Mouse (Mus musculus): ENCODE measurements around the gene Grap. TPM values are rescaled to one million over a fixed set of nuclear protein-coding genes. Genes with fewer than 3 reads are reported as not detected.

Grap gene
- polyA plus RNA-seq (2015; fragmentation: Nextera tagmentation; extraction: Ambion mirVana): 4.8 and 5.0 TPM in 2 replicates

DNA sequence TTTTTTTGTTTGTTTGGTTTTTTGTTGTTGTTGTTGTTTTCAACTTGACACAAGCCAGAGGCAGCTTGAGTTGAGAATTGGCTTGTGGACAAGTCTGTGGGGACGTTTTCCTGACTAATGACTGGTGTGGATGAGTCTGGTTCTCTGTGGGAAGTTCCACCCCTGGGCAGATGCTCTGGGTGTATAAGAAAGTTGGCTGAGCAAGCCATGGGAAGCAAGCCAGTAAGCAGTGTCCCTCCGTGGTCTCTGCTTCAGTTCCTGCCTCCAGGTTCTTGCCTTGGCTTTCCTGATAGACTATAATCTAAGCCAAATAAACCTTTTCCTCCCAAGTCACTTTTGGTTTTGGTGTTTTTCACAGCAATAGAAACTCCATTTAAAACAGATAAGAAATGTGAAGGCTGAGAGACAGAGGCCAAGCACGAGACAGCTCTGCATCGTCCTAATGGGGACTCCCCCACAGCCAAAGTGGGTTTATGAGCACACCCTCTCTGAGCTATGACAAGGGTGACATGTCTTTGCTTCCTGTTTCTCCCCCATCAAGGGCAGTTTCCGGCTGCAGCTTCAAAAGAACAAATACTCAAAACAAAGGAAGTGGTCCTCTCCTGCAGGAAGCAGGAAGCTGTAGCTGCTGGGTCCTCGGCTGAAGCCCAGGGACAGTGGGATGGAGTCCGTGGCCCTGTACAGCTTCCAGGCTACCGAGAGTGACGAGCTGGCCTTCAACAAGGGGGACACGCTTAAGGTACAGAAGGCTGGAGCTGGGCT, at the start of gene Grap:
TSS of gene Grap (plus strand) at position 580 of the 762 bp plus-strand sequence.
- 15% methylated on average over 10 of the region's 10 CpGs for WGBS (ENCODE audit: insufficient replicate concordance)
- Histone ChIP-seq H3K9ac (no peak within 1 kb of the TSS), H3K36me3 (no peaks in the 10 kb centered on the region), H3K4me3 (replicated peaks) (peak within 1 kb of the TSS; percentile 20), H3K27me3 (no peaks in the 10 kb centered on the region), H3K4me2 (peak within 1 kb of the TSS; percentile 2; the same call in 1 of the 2 replicates), H3K9me3 (replicated peaks) (no peaks in the 10 kb centered on the region), H3K4me1 (replicated peaks) (no peaks in the 10 kb centered on the region), H3K27ac (no peak within 1 kb of the TSS)
- DNase-seq (no peak), ATAC-seq (ENCODE audit: low read depth) (no peak)

DNA sequence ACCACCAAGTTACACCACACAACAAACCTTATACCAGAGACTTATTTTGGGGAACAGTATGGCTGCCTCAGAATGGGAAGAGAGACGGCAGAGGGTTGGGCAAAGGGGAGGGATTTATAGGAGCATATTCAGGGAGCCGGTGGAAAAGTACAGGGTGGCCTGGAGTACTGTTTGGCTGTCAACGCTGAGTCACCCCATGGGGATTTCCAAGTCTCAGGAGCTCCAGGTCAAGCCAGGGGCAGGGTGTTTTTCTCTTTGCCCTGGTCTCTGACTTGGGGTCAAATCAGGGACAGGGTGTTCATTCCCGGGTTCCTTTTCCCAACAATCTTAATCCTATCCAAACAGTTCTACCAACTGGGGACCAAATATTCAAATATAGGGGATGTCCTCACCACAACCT, 45.0 kb upstream of the Grap start:
- peaks cover 4% of the 10 kb centered on the region for H3K9me3 ChIP-seq (replicated peaks)
- H3K4me3 ChIP-seq (replicated peaks): no peak overlapping the region
- ATAC-seq (ENCODE audit: low read depth) (no peak), DNase-seq (no peak)
- H3K4me2 ChIP-seq: no peak overlapping the region
- WGBS (ENCODE audit: insufficient replicate concordance): 61% methylated on average over 4 of the region's 4 CpGs
- no peak overlapping the region for H3K9ac ChIP-seq
- H3K4me1 ChIP-seq (replicated peaks): no peaks in the 10 kb centered on the region
- H3K36me3 ChIP-seq: no peaks in the 10 kb centered on the region
- peaks cover 36% of the 10 kb centered on the region for H3K27me3 ChIP-seq
- H3K27ac ChIP-seq: no peak overlapping the region

DNA sequence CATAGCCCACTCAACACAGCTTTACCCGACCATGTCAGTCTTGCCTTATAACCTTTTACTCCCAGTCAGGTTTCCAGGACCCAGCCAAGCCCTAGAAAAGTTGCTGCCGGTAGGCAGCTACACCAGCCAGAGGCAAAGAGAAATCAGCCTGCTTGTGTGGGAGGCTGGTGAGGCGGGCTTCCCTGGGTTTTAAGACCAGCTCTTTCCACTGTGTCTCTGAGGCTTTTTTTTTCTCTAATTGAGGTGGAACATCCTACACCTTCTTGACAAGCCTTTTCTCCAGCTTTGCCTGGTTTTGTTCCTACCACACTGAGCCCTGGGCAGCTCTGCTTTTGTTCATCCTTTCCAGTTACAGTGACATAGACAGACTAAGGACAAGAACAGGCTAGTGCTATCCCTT, 41.9 kb upstream of the Grap start:
- H3K4me2 ChIP-seq: no peak overlapping the region
- no peak overlapping the region for H3K4me3 ChIP-seq (replicated peaks)
- peaks cover 4% of the 10 kb centered on the region for H3K9me3 ChIP-seq (replicated peaks)
- no peak for ATAC-seq (ENCODE audit: low read depth)
- no peaks in the 10 kb centered on the region for H3K4me1 ChIP-seq (replicated peaks)
- WGBS (ENCODE audit: insufficient replicate concordance): 47% methylated on average over 3 of the region's 3 CpGs
- DNase-seq: no peak
- no peak overlapping the region for H3K27ac ChIP-seq
- no peak overlapping the region for H3K9ac ChIP-seq
- peaks cover 53% of the 10 kb centered on the region for H3K27me3 ChIP-seq
- no peaks in the 10 kb centered on the region for H3K36me3 ChIP-seq

DNA sequence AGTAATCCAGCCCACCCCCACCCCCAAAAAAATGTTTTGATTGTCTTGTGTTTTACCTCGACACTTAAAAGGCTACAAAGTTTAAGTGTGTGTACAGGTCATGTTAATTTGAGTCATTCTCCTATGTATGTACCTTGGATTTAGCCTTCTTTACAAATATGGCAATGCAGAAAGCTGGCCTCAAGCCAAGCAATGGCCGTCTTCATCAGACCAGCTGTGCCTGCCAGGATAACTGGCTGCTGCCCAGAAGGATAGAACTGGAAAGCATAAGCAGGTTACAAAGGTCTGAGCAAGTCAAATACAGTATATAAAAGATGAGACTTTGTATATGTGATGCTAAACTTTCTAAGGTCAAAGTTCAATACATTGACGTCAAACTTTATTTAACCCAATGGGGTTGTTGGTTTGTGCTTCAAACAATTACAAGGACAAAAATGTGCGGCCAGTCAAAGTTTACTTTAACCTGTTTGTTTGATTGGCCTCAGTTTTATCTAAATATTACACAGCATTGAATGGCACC, 40.9 kb upstream of the Grap start:
- peaks cover 62% of the 10 kb centered on the region for H3K27me3 ChIP-seq
- no peak overlapping the region for H3K4me3 ChIP-seq (replicated peaks)
- DNase-seq (no peak), ATAC-seq (ENCODE audit: low read depth) (no peak)
- no peak overlapping the region for H3K27ac ChIP-seq
- 60% methylated on average over 4 of the region's 4 CpGs for WGBS (ENCODE audit: insufficient replicate concordance)
- H3K4me1 ChIP-seq (replicated peaks): no peaks in the 10 kb centered on the region
- no peak overlapping the region for H3K4me2 ChIP-seq
- H3K9me3 ChIP-seq (replicated peaks): no peaks in the 10 kb centered on the region; the same call in 1 of the 2 replicates
- H3K36me3 ChIP-seq: no peaks in the 10 kb centered on the region
- no peak overlapping the region for H3K9ac ChIP-seq

DNA sequence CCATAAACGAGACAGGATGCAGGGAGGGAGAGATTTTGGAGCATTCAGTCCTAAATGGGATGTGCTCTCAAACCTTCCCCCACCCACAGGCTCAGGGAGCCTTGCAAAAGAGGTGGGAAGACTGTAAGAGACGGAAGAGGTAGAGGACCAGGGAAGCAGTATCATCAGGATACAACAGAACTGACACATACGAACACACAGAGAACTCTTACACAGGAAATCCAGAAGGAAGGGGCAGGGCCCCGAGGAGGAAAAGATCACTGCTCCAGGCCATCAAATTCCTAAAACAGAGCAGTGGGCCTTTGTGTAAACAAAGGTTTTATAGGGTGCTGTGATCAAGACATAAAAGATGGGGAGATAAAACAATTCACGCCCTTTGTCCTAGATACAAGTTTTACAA, 38.7 kb upstream of the Grap start:
- Histone ChIP-seq H3K9ac (no peak overlapping the region), H3K27ac (no peak overlapping the region), H3K36me3 (no peaks in the 10 kb centered on the region), H3K4me1 (replicated peaks) (no peaks in the 10 kb centered on the region), H3K27me3 (peaks cover 77% of the 10 kb centered on the region), H3K9me3 (replicated peaks) (no peaks in the 10 kb centered on the region; the same call in 1 of the 2 replicates), H3K4me2 (no peak overlapping the region), H3K4me3 (replicated peaks) (no peak overlapping the region)
- ATAC-seq (ENCODE audit: low read depth) (no peak), DNase-seq (no peak)
- WGBS (ENCODE audit: insufficient replicate concordance): 27% methylated on average over 5 of the region's 5 CpGs

DNA sequence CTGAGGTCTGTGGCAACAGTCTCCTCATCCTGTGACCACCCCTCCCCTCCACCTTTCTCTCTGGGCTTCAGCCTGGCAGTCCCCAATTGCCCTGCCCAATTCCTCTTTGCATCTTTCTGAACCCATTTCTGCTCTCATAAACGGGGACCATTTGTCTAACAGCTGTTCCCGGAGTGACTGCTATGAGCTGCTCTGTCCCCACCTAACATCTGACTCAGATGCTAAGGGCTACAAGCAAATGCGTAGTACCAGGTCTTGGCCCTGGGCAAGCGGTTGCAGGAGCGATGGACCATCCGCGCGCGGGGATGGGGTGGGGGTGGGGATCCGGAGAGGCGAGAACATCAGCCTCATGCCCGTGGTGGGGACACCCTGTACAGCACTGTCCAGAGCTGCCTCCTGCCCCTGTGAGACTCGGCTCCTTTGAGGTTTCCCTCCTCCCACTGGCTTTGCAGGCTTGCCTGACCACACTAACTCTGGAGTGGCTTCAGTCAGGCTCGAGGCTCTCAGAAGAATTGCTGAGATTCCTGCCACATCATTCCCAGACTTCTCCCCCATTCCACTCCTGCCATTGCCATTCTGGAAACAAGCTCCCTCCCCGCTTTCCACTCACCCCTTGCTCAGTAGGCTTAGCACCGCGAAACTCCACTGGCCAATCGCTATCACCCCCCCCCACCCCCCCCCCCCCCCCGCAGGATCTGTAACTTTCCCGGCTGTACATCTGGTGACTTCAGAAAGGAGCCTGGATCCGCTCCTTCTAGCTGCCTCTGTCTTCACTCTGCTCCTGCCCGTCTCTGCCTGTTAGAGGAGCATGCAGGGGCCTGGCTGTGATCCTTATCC, 37.2 kb upstream of the Grap start:
- 16% methylated on average over 21 of the region's 22 CpGs for WGBS (ENCODE audit: insufficient replicate concordance)
- DNase-seq (no peak), ATAC-seq (ENCODE audit: low read depth) (no peak)
- Histone ChIP-seq H3K9me3 (replicated peaks) (no peaks in the 10 kb centered on the region), H3K4me3 (replicated peaks) (no peak overlapping the region), H3K9ac (no peak overlapping the region), H3K27me3 (peaks cover 80% of the 10 kb centered on the region), H3K27ac (no peak overlapping the region), H3K36me3 (no peaks in the 10 kb centered on the region), H3K4me2 (no peak overlapping the region), H3K4me1 (replicated peaks) (no peaks in the 10 kb centered on the region)

DNA sequence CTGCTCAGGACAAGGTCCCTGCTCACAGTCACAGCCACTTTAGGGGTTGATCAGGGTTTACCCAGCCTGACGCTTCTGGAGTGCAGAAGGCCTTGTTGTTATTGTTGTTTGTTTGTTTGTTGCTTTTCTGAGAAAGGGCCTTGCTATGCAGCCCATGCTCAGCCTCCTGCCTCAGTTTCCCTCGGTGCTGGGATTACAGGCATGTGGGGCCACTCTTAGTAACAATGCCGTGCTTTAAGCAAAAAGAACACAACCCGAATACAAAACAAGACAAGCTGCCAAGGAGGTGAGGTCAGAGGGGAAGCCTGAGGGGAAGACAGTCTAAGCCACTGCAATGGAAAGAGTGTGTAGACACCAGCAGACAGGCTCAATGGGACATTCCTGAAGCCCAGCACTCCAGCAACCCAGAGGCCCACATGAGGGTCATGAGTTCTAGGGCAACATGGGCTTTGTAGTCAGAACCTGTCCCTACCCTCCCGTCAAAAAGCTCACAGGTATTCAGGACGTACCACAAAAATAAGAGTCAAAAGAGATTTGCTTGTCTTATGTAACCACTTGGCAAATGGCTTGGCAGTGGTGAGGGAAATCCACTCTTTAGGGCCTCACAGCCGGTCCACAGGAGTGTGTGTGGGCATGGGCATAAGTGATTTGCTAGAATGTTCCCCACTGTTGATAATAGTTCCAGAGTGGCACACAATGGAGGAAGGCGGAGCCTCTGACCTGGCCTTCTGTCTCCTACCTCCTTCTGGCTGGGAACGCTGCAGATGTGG, 36.4 kb upstream of the Grap start:
- no peak overlapping the region for H3K27ac ChIP-seq
- no peak overlapping the region for H3K4me3 ChIP-seq (replicated peaks)
- H3K4me2 ChIP-seq: no peak overlapping the region
- DNase-seq (no peak), ATAC-seq (ENCODE audit: low read depth) (no peak)
- H3K4me1 ChIP-seq (replicated peaks): no peaks in the 10 kb centered on the region
- H3K27me3 ChIP-seq: peaks cover 84% of the 10 kb centered on the region
- 45% methylated on average over 9 of the region's 9 CpGs for WGBS (ENCODE audit: insufficient replicate concordance)
- H3K9ac ChIP-seq: no peak overlapping the region
- H3K9me3 ChIP-seq (replicated peaks): no peaks in the 10 kb centered on the region
- no peaks in the 10 kb centered on the region for H3K36me3 ChIP-seq

DNA sequence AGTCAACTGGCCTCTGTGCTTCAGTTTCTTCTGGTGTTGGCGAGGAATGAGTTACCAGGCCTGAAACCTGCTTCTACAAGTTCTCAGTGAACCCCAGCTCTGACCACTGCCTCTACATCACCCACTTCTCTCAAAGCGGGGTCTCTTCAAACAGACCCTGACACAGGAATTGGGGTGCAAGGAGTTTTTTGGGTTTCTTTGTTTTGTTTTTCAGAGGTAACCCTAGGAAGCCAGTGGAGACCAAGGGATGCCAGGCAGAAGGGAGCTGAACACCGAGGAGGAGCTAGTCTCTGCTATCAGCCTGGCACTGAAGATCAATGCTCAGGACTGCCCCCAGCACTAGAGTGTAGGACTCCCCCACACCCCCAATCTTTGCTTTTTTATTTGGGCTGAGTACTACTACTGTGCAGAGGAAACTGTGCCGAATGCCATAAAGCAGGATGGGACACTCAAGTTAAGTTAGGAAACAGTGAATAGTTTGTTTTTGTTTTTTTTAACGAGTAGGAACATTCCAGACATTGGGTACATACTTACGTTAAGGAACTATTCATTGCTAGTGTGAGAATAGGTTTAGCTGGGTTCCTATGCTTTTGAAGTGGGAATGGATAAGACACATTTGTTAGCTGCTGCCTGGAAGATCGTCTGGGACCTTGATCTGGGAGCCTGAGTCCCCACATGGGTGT, 35.6 kb upstream of the Grap start:
- no peak for DNase-seq
- ATAC-seq (ENCODE audit: low read depth): no peak
- Histone ChIP-seq H3K36me3 (no peaks in the 10 kb centered on the region), H3K9ac (no peak overlapping the region), H3K27me3 (peaks cover 89% of the 10 kb centered on the region), H3K4me2 (no peak overlapping the region), H3K9me3 (replicated peaks) (no peaks in the 10 kb centered on the region), H3K27ac (no peak overlapping the region), H3K4me3 (replicated peaks) (no peak overlapping the region), H3K4me1 (replicated peaks) (no peaks in the 10 kb centered on the region)
- WGBS (ENCODE audit: insufficient replicate concordance): 54% methylated on average over 7 of the region's 7 CpGs

DNA sequence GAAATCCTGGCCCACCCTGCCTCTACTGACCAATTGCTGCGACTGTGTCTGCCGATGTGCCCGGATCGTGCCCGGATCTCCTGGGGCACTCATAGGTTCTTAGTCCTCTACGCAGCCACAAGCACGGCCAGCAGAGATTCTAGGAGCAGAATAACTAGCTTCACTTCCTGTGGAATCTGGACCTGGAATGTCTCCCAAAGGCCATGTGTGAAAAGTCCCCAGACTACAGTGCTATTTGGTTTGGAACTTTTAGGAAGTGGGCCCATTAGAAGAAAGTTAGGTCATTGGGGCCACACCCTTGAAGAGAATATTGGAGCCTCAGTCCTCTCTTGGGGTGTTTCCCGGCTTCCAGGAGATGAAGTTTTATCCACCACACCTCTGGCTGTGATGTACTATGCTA, 34.9 kb upstream of the Grap start:
- Histone ChIP-seq H3K9me3 (replicated peaks) (no peaks in the 10 kb centered on the region), H3K27me3 (peaks cover 90% of the 10 kb centered on the region), H3K4me1 (replicated peaks) (no peaks in the 10 kb centered on the region), H3K9ac (no peak overlapping the region), H3K4me3 (replicated peaks) (no peak overlapping the region), H3K27ac (no peak overlapping the region), H3K36me3 (no peaks in the 10 kb centered on the region), H3K4me2 (no peak overlapping the region)
- WGBS (ENCODE audit: insufficient replicate concordance): 75% methylated on average over 8 of the region's 8 CpGs
- DNase-seq (no peak), ATAC-seq (ENCODE audit: low read depth) (no peak)

DNA sequence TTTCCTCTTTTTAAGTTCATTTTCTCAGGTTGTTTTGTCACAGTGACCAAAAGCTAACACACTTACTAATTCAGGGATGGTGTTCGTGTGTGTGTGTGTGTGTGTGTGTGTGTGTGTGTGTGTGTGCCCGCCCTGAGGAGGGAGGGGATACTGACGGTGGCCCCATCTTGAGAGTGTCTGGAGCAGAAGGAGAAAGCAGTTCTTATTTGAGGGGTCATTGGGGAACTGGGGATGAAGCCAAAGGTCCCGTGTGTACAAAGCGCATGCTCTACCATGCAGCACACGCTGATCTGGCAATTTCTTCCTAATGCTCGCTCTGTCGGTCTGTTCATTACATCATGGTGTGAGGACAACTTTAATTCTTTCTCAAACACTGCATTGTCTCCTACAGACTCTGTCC, 34.5 kb upstream of the Grap start:
- Histone ChIP-seq H3K4me2 (no peak overlapping the region), H3K4me3 (replicated peaks) (no peak overlapping the region), H3K27me3 (peaks cover 88% of the 10 kb centered on the region), H3K9me3 (replicated peaks) (no peaks in the 10 kb centered on the region), H3K36me3 (no peaks in the 10 kb centered on the region), H3K27ac (no peak overlapping the region), H3K9ac (no peak overlapping the region), H3K4me1 (replicated peaks) (no peaks in the 10 kb centered on the region)
- 78% methylated on average over 8 of the region's 8 CpGs for WGBS (ENCODE audit: insufficient replicate concordance)
- ATAC-seq (ENCODE audit: low read depth): no peak
- no peak for DNase-seq

Measured in liver, embryonic 13.5 days (tissue).